Mouse (Mus musculus): ENCODE data around the gene Brwd1. TPM values are rescaled to one million over a fixed set of nuclear protein-coding genes. Genes with fewer than 3 reads are reported as not detected.
"Not testable (repeated sequence)": the region's sequence is repeated elsewhere in the genome, so short reads cannot be mapped to it uniquely, and the experiment has no call there.

Brwd1 gene
- total RNA-seq, 2 experiments from 2014 or later, result 126 to 128 TPM

GRCm38 (mm10) chr16:96081331-96081730, 995 bp downstream of the Brwd1 start:
- peak; percentile 84 to 97 for DNase-seq (ENCODE audit: low spot score in 2 of 2)

GRCm38 (mm10) chr16:96080524-96080923, 1.8 kb downstream of the Brwd1 start:
- DNase-seq (ENCODE audit: low spot score in 2 of 2), result no peak

GRCm38 (mm10) chr16:96068364-96068763, 14.0 kb downstream of the Brwd1 start:
- no peak for DNase-seq (ENCODE audit: low spot score in 2 of 2)

- DNase-seq (ENCODE audit: low spot score in 2 of 2), result no peak
Observed at GRCm38 (mm10) chr16:96066174-96066573, 16.2 kb downstream of the Brwd1 start.

- DNase-seq (ENCODE audit: low spot score in 2 of 2), result no peak
Observed at GRCm38 (mm10) chr16:96064649-96065048, 17.7 kb downstream of the Brwd1 start.

GRCm38 (mm10) chr16:96044096-96044495, 38.2 kb downstream of the Brwd1 start:
- DNase-seq (ENCODE audit: low spot score in 2 of 2), result peak in 1 of 2 experiments; percentile 30

- no peak for DNase-seq (ENCODE audit: low spot score in 2 of 2)
Observed at GRCm38 (mm10) chr16:96040691-96041090, 41.6 kb downstream of the Brwd1 start.

- DNase-seq (ENCODE audit: low spot score in 2 of 2), result peak in 1 of 2 experiments; percentile 24
Observed at GRCm38 (mm10) chr16:96039538-96039937, 42.8 kb downstream of the Brwd1 start.

GRCm38 (mm10) chr16:96034473-96034872, 47.9 kb downstream of the Brwd1 start:
- DNase-seq (ENCODE audit: low spot score in 2 of 2), result no peak

- no peak for DNase-seq (ENCODE audit: low spot score in 2 of 2)
Observed at GRCm38 (mm10) chr16:96032368-96033043, 49.8 kb downstream of the Brwd1 start.

- no peak for DNase-seq (ENCODE audit: low spot score in 2 of 2)
Observed at GRCm38 (mm10) chr16:96030476-96031102, 51.7 kb downstream of the Brwd1 start.

GRCm38 (mm10) chr16:96026256-96026655, 56.1 kb downstream of the Brwd1 start:
- DNase-seq (ENCODE audit: low spot score in 2 of 2), result no peak

- DNase-seq (ENCODE audit: low spot score in 2 of 2), result no peak
Observed at GRCm38 (mm10) chr16:96025244-96025643, 57.1 kb downstream of the Brwd1 start.

- no peak for DNase-seq (ENCODE audit: low spot score in 2 of 2)
Observed at GRCm38 (mm10) chr16:96021045-96021444, 61.3 kb downstream of the Brwd1 start.

GRCm38 (mm10) chr16:96009124-96009523, 73.2 kb downstream of the Brwd1 start:
- DNase-seq (ENCODE audit: low spot score in 2 of 2), result not testable (repeated sequence)

GRCm38 (mm10) chr16:96004278-96004677, 78.0 kb downstream of the Brwd1 start:
- not testable (repeated sequence) for DNase-seq (ENCODE audit: low spot score in 2 of 2)

- no peak for DNase-seq (ENCODE audit: low spot score in 2 of 2)
Observed at GRCm38 (mm10) chr16:95999291-95999690, 83.0 kb downstream of the Brwd1 start.

- no peak for DNase-seq (ENCODE audit: low spot score in 2 of 2)
Observed at GRCm38 (mm10) chr16:95996156-95996555, 86.2 kb downstream of the Brwd1 start.

- peak; percentile 22 to 51 for DNase-seq (ENCODE audit: low spot score in 2 of 2)
Observed at GRCm38 (mm10) chr16:95994576-95994975, 87.8 kb downstream of the Brwd1 start.

- no peak for DNase-seq (ENCODE audit: low spot score in 2 of 2)
Observed at GRCm38 (mm10) chr16:95992596-95992995, 89.7 kb downstream of the Brwd1 start.

- no peak for DNase-seq (ENCODE audit: low spot score in 2 of 2)
Observed at GRCm38 (mm10) chr16:95991122-95991900, 91.0 kb downstream of the Brwd1 start.

All from layer of hippocampus, adult 18-20 months (tissue).